Mouse (Mus musculus) cerebellum, postnatal 25 days (tissue): Measurements from ENCODE around the gene Vmn1r56.
"Not testable (repeated sequence)": the region's sequence is repeated elsewhere in the genome, so short reads cannot be mapped to it uniquely, and the experiment has no call there.

Source experiments
- DNase-seq, 2 experiments: peaks; one replicate each; pipeline ENCODE4 v3.0.0; 2021; ENCODE audit warnings: mixed read lengths in 2 of 2

Gene Vmn1r56

DNA sequence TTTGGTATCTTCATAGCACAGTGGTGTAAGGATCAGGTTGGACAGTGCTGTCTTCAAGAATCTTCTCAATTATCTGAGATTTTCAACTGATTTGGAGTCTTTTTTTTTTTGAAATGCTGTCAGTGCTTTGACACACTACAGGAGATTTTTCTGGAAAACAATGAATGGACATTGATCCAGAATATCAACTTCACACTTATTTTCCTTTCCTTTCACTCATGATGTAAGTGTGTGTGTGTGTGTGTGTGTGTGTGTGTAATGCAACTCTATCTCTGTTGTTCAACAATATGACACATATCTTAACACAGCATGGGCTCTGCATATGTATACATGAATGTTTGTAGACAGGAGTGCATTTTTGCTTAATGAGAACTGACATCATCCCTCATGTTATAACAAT, at the start of gene Vmn1r56:
Vmn1r56 (minus strand) TSS at position 101 of the 400 bp plus-strand sequence.
- not testable (repeated sequence) for DNase-seq

DNA sequence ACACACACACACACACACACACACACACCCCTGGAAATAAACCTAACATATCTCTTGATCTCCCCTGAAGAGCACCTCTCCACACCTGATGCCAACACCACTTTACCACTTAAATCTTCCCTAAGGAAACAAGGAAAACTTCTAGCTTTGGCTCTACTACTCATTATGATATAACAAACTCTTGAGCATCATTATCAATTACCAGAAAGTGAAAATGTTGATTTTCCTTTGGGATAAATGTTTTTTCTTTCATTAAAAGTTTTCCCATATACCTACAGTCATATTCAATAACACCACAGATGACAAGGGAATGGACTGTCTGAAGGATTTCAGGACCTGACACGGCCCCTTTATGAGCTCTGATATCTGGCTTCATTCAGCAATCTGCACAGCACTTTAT, 21.6 kb upstream of the Vmn1r56 start, which contains the start of gene Vmn1r57:
Vmn1r57 (plus strand) TSS at position 301 of the 400 bp plus-strand sequence.
- DNase-seq = not testable (repeated sequence)

DNA sequence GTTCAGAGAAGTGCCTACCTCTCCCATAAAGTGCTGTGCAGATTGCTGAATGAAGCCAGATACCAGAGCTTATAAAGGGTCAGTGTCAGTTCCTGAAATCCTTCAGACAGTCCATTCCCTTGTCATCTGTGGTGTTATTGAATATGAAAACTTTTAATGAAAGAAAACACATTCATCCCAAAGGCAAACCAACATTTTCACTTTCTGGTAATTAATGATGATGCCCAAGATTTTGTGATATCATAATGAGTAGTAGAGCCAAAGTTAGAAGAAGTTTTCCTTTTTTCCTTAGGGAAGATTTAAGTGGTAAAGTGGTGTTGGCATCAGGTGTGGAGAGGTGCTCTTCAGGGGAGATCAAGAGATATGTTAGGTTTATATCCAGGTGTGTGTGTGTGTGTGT, 47.0 kb downstream of the Vmn1r56 start, which contains the start of gene Vmn1r55:
Vmn1r55 (minus strand) TSS at position 101 of the 400 bp plus-strand sequence.
- DNase-seq = not testable (repeated sequence)
